Mouse (Mus musculus): ENCODE data around the gene 4930412O13Rik. TPM values are rescaled to one million over a fixed set of nuclear protein-coding genes. Genes with fewer than 3 reads are reported as not detected.

Gene 4930412O13Rik
- total and polyA plus RNA-seq, 3 experiments = not detected

DNA sequence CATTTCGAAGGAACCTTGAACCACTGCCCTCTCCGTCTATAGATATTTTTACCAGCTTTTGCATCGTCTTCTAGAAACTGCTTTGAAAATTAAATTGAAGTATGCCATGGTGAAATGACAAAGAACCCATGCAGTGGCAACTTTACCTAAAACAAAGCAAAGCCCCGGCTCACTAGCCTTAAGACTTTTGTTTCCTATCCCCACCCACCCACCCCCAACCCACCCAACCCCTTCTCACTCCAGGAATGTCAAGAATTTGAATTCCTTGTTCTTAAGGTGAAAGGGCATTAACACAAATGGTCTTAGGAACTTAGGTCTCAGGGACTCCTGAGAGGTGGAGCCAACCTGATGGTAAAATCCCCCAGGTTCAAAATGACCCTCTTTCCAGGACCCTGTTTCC is 25.2 kb upstream of the 4930412O13Rik start:
- Histone ChIP-seq H3K9me3 (replicated peaks; ENCODE audit: low read length) (no peaks in the 10 kb centered on the region), H3K27me3 (replicated peaks) (no peaks in the 10 kb centered on the region), H3K79me2 (replicated peaks; ENCODE audit: control insufficient read depth, extremely low read depth, insufficient read depth, poor library complexity, severe bottlenecking) (no peaks in the 10 kb centered on the region), H3K27ac (ENCODE audit: insufficient read depth, low read depth) (no peak overlapping the region), H3K9ac (ENCODE audit: insufficient read depth, low read depth) (no peak overlapping the region), H3K4me3 (replicated peaks in 1 of 3; ENCODE audit: low read depth in 2 of 3, low read length in 2 of 3, poor library complexity in 1 of 3) (no peak overlapping the region), H3K4me1 (ENCODE audit: control insufficient read depth in 1 of 2, insufficient read depth in 2 of 2) (peaks cover under 1 to 3% of the 10 kb centered on the region in 2 experiments; a peak in 2 of 4 replicates), H3K4me2 (ENCODE audit: insufficient read depth, low read depth, poor library complexity, severe bottlenecking) (no peak overlapping the region), H3K36me3 (replicated peaks in 1 of 2; ENCODE audit: control insufficient read depth in 1 of 2, insufficient read depth in 1 of 2, low read length in 1 of 2) (peaks cover 0 to 3% of the 10 kb centered on the region in 2 experiments)
- no peak for TF ChIP-seq MXI1 (IDR thresholded peaks at IDR 0.05; ENCODE audit: low read depth, low read length)
- no peak for TF ChIP-seq TBP (conservative IDR thresholded peaks at IDR 0.05; ENCODE audit: low read depth, low read length)
- TF ChIP-seq ETS1 (conservative IDR thresholded peaks at IDR 0.05; ENCODE audit: low read depth, low read length) = no peak
- no peak for TF ChIP-seq MEF2A (IDR thresholded peaks at IDR 0.05; ENCODE audit: borderline replicate concordance, low read depth, low read length)
- no peak for TF ChIP-seq POLR2A (IDR thresholded peaks at IDR 0.05; ENCODE audit: low read depth, low read length)
- no peak for TF ChIP-seq POLR2AphosphoS2 (IDR thresholded peaks at IDR 0.05; ENCODE audit: low read depth, low read length)
- no peak for TF ChIP-seq BHLHE40 (IDR thresholded peaks at IDR 0.05; ENCODE audit: low read depth, low read length)
- no peak for TF ChIP-seq RCOR1 (conservative IDR thresholded peaks at IDR 0.05; ENCODE audit: low read depth, low read length)
- dilution Hi-C loops (cut with MboI; ENCODE audit: extremely low pct_ligation_motif_present, extremely low pct_unique_long_range_greater_than_20kb, low sequenced_read_pairs) (no loop called here), in situ Hi-C loops (cut with MboI; ENCODE audit: low pct_ligation_motif_present, low pct_unique_long_range_greater_than_20kb, low sequenced_read_pairs) (no loop called here)
- DNase-seq (ENCODE audit: extremely low read depth) = no peak

DNA sequence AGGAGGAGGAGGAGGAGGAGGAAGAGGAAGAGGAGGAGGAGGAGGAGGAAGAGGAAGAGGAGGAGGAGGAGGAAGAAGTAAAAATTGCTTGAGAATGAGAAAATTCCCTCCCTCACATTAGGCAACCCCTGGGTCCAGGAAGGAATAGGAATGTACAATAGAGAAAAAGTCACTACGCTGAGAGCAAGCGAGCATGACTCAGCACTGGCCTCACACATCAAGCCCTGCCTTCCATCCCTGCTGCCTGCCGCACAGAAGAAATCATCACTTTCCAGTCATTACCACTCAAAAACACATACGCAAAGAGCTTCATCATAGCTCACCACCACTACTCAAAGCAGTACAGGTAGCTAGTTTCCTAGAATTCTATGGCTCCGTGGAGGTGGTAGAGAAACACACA is 20.4 kb upstream of the 4930412O13Rik start:
- H3K27ac ChIP-seq (ENCODE audit: insufficient read depth, low read depth) = no peak overlapping the region
- no peak overlapping the region for H3K4me3 ChIP-seq (replicated peaks in 1 of 3; ENCODE audit: low read depth in 2 of 3, low read length in 2 of 3, poor library complexity in 1 of 3)
- no peak for DNase-seq (ENCODE audit: extremely low read depth)
- no peaks in the 10 kb centered on the region for H3K79me2 ChIP-seq (replicated peaks; ENCODE audit: control insufficient read depth, extremely low read depth, insufficient read depth, poor library complexity, severe bottlenecking)
- H3K9ac ChIP-seq (ENCODE audit: insufficient read depth, low read depth) = no peak overlapping the region
- peaks cover 0 to 5% of the 10 kb centered on the region in 2 experiments; a peak in 2 of 4 replicates for H3K4me1 ChIP-seq (ENCODE audit: control insufficient read depth in 1 of 2, insufficient read depth in 2 of 2)
- TF ChIP-seq KAT2A (IDR thresholded peaks at IDR 0.05; ENCODE audit: insufficient replicate concordance, low read length) = no peak
- TF ChIP-seq ZMIZ1 (IDR thresholded peaks at IDR 0.05; ENCODE audit: low read depth, low read length) = no peak
- TF ChIP-seq NELFE (IDR thresholded peaks at IDR 0.05; ENCODE audit: low read depth, low read length) = no peak
- no peak for TF ChIP-seq PAX5 (IDR thresholded peaks at IDR 0.05; ENCODE audit: low read length)
- no peak for TF ChIP-seq USF2 (conservative IDR thresholded peaks at IDR 0.05; ENCODE audit: low read depth, low read length)
- TF ChIP-seq IRF4 (IDR thresholded peaks at IDR 0.05; ENCODE audit: low read depth, low read length) = no peak
- TF ChIP-seq MAFK (IDR thresholded peaks at IDR 0.05; ENCODE audit: insufficient replicate concordance, low read length) = no peak
- no peak for TF ChIP-seq GABPA (IDR thresholded peaks at IDR 0.05; ENCODE audit: insufficient replicate concordance, low read depth, low read length)
- TF ChIP-seq POLR2A (IDR thresholded peaks at IDR 0.05; ENCODE audit: low read depth, low read length) = no peak
- no peak for TF ChIP-seq ETS1 (conservative IDR thresholded peaks at IDR 0.05; ENCODE audit: low read depth, low read length)
- no peak for TF ChIP-seq MAZ (IDR thresholded peaks at IDR 0.05; ENCODE audit: low read depth, low read length)
- no peak for TF ChIP-seq ELF1 (IDR thresholded peaks at IDR 0.05; ENCODE audit: low read depth, low read length)
- in situ Hi-C loops (cut with MboI; ENCODE audit: low pct_ligation_motif_present, low pct_unique_long_range_greater_than_20kb, low sequenced_read_pairs) (no loop called here), dilution Hi-C loops (cut with MboI; ENCODE audit: extremely low pct_ligation_motif_present, extremely low pct_unique_long_range_greater_than_20kb, low sequenced_read_pairs) (no loop called here)
- peaks cover 0 to 3% of the 10 kb centered on the region in 2 experiments for H3K36me3 ChIP-seq (replicated peaks in 1 of 2; ENCODE audit: control insufficient read depth in 1 of 2, insufficient read depth in 1 of 2, low read length in 1 of 2)
- H3K27me3 ChIP-seq (replicated peaks) = no peaks in the 10 kb centered on the region
- H3K9me3 ChIP-seq (replicated peaks; ENCODE audit: low read length) = no peaks in the 10 kb centered on the region
- no peak overlapping the region for H3K4me2 ChIP-seq (ENCODE audit: insufficient read depth, low read depth, poor library complexity, severe bottlenecking)
